Mouse (Mus musculus) testis, postnatal 10 days (tissue): ENCODE measurements around the gene Tnfsf13b.

Experiments used
- DNase-seq: peaks from one replicate; pipeline ENCODE4 v3.0.0; 2021; ENCODE audit warnings: low spot score

Gene Tnfsf13b

GRCm38 (mm10) chr8:10006156-10006985 is at the start of gene Tnfsf13b:
Gene Tnfsf13b (plus strand): TSS chr8:10006467.
- DNase-seq, result no peak

DNA sequence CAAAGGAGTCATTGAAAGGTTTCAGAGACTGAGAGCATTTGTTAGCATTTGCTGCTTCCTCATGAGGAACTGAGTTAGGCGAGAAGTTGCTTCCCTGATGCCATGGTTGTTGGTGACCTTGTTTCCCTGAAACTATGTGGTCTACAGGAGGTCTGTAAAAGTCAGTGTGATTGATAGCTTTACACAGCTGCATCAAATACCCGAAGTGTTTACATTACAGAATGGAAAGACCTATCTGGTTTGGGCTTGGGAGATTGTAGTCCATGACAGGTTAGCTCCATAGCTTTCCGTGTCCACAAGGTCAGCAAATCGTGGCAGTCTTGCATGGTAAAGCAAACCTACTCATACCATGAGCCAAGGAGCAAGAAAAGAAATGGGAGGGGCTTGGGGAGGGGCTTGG is 47.9 kb upstream of the Tnfsf13b start:
- DNase-seq, result no peak

DNA sequence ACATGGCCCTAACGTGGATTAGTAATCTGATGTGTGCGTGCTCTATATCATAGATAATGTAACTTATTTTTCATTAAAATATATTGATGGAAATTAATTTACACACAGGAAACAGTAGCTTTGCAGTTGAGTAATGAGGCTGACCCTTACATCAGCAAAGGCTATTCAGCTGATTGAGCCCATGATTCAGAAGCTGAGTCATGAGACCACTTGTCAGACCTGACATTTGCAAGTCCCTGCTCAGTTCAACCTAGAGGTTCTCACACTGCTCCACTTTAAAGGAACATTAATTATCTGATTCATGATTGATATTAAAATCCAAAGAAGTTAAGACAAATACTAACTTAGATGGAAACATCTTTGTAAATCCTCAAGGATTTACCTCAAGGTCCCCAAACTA is 46.3 kb upstream of the Tnfsf13b start:
- no peak for DNase-seq

DNA sequence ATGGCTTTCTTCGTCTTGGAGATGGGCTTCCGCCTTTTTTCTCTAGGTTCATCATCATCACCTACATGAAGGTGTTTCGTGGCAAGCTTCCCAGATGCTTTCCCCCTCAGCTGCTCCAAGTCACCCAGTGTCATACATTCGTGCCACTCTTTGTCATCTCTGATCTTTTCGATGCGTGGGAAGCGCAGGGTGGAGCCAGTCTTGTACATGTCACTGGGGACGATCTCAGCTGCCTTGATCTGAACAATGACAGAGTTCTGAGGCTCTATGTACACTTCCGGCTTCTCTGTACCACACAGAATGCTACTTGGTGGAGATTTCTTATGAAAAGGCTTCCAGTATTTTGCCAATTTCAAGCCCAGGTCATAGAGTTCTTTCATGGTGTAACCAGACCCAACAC is 34.4 kb upstream of the Tnfsf13b start:
- no peak for DNase-seq

DNA sequence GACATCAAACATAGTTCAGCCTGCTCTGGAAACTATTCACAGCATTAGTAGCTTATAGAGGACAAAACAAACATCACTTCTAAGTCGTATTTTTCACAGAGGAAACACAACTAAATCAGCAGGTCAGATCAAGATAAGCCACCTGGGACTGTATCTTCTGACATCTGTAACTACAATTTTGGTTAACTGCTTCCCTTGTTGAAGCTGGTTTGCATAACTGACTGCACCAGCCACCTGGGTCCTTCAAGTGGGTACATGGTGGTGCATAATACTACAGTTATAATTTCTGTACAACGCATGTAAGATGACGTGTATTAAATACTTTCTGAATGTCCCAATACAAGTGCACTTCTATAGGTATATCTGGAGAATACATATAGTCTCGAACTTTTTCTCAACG is 31.0 kb upstream of the Tnfsf13b start:
- no peak for DNase-seq

DNA sequence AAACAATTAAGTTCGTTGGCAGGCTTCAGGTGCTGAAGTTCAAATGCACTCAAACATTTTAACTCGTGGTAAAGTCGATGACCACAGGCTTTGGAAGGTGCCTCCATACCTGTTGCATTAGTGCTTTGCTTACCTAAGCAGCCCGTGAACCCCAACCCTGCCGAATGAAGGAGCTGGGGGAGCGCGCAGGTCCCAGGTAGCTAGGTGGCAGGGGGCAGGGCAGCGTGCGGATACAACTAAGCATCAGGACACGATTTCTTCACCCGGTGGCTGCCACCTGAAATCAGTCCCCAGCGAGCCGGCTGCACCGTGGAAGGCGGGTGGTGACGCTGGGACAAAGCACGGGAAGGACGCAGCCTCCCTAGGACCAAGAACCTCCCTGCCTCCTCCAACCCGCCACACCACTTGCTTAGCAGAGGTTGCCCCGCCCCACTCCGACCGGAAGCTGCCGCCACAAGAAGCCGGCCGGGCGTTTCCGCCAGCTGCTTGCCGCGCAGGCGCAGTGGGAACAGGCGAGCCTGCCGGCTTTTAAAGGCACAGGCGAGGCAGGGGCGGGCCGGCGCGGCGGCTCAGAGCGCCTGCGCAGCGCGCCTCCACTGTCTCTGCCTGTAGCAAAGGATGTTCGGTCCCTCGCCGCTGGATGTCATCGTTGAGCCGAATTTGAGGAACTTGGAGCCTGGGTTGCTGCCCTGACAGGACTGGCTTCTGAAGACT is 30.2 kb upstream of the Tnfsf13b start:
- DNase-seq, result peak; percentile 98

DNA sequence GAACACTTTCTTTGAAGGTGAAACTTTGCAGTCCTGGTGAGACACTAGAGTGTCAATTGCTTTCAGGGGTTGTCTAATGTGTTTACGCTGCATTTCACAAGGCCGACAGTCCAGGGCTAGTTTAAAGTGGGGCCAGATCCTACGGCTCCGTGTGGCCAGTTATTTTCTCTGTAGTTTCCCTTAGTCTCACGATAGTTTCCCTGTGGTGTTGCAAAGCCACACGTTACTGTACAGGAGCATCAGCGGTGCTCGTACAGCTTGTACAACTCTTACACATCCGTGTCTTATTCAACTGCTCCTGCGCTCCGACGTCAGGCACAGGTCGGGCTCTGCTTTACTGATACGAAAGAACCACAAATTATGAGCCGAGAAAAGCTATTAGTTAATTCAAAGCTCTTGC is 29.3 kb upstream of the Tnfsf13b start:
- DNase-seq, result peak; percentile 45

- peak; percentile 99 for DNase-seq
Measured at GRCm38 (mm10) chr8:9977573-9978314, 28.5 kb upstream of the Tnfsf13b start, which contains the start of the genes Lig4 and Abhd13. Gene Lig4 (minus strand): TSS chr8:9977686. Gene Abhd13 (plus strand): TSS chr8:9977707.

GRCm38 (mm10) chr8:9978475-9979230 is 27.6 kb upstream of the Tnfsf13b start:
- DNase-seq, result no peak

DNA sequence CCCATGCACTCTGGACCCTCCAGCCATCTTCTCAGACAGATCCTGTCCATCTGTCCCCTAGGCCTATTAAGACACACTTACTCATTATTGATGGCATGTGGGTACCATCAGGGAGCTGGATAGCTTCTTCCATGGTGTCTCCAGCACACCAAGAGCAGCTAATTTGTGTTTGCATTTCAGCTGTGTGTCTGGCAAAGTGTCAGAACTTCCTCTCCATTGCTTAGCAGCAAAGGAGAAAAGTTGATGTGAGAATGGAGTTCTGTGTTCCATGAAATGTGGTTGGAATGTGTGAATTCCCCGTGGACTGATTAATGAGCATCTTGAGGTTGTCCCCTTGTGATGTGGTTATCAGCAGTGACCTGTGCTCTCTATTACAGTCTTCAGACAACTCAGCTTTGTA is 26.5 kb upstream of the Tnfsf13b start:
- no peak for DNase-seq

GRCm38 (mm10) chr8:9980188-9980587 is 26.1 kb upstream of the Tnfsf13b start:
- DNase-seq, result no peak

GRCm38 (mm10) chr8:10004115-10004514 is 2.2 kb upstream of the Tnfsf13b start:
- DNase-seq, result no peak

GRCm38 (mm10) chr8:10006986-10007659 is 856 bp downstream of the Tnfsf13b start:
- DNase-seq, result peak; percentile 40

GRCm38 (mm10) chr8:10007660-10008028 is 1.4 kb downstream of the Tnfsf13b start:
- DNase-seq, result no peak

GRCm38 (mm10) chr8:10016252-10016651 is 10.0 kb downstream of the Tnfsf13b start:
- DNase-seq, result no peak

GRCm38 (mm10) chr8:10017231-10017630 is 11.0 kb downstream of the Tnfsf13b start:
- DNase-seq, result peak; percentile 47

GRCm38 (mm10) chr8:10030320-10031060 is 24.2 kb downstream of the Tnfsf13b start:
- DNase-seq, result no peak

DNA sequence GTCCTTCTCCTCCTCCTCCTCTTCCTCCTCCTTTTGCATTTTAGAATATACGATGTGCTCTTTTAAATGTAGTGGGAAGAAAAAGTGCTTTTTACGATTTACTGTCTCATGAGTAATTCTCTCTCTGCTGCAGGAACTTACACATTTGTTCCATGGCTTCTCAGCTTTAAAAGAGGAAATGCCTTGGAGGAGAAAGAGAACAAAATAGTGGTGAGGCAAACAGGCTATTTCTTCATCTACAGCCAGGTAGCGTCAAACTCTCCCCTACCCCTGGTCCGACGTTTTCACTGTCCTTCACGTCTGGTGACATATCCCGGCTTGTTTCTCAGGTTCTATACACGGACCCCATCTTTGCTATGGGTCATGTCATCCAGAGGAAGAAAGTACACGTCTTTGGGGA is 24.9 kb downstream of the Tnfsf13b start:
- no peak for DNase-seq

DNA sequence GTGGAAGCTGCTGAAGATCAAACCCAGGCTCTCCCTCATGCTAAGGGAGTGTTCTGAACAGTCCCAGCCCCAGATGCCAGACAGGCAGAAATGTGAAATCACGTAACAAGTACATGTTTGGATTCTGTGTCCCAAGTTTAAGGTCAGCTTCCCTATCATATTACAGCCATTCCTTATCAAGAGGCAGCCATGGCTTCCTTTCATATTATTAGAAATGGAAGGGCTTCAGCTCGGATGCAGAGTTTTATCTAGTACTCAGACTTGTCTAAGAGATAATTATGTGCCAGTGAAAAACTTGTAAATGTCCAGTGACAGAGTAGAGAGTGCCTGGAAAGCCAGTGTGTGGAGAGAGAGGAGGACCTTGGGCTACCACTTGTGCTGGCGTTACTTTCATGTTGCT is 34.6 kb downstream of the Tnfsf13b start:
- DNase-seq, result no peak

GRCm38 (mm10) chr8:10043842-10044510 is 37.7 kb downstream of the Tnfsf13b start:
- peak; percentile 51 for DNase-seq
